Mouse (Mus musculus) E14TG2a.4 (cell line): Measurements from ENCODE around the gene 4930470P17Rik.
"Not testable (repeated sequence)": the region's sequence is repeated elsewhere in the genome, so short reads cannot be mapped to it uniquely, and the experiment has no call there.

Source experiments
- CTCF ChIP-seq: conservative IDR thresholded peaks from 2 replicates; pipeline ENCODE4 v1.5.1; 2014; ENCODE audit warnings: low read length
- NANOG ChIP-seq: IDR thresholded peaks from 2 replicates; pipeline ENCODE4 v1.6.1; 2014; ENCODE audit warnings: borderline replicate concordance, low read length, mixed read lengths
- POU5F1 ChIP-seq: IDR thresholded peaks from 2 replicates; pipeline ENCODE4 v1.6.1; 2014; ENCODE audit warnings: low read length, borderline replicate concordance

GRCm38 (mm10) chr2:170624201-170624880 is 22.5 kb upstream of the 4930470P17Rik start:
- TF ChIP-seq CTCF, NANOG, POU5F1: not testable (repeated sequence)
